Mouse (Mus musculus) left cerebral cortex, adult 8-10 months (tissue): ENCODE measurements around the gene Errfi1. TPM values are rescaled to one million over a fixed set of nuclear protein-coding genes. Genes with fewer than 3 reads are reported as not detected.
A peak's percentile ranks its signal among the peaks of the same experiment; 100 is the strongest.
"Not testable (repeated sequence)": the region's sequence is repeated elsewhere in the genome, so short reads cannot be mapped to it uniquely, and the experiment has no call there.

Source experiments
- DNase-seq, 2 experiments: peaks; one replicate each; pipeline ENCODE4 v3.0.0; 2022; ENCODE audit warnings: low spot score in 2 of 2
- total RNA-seq, 4 experiments: library from RNA; stranded (reverse); gene quantifications; 2 replicates each; pipeline ENCODE4 v1.2.4; 2022

The Errfi1 gene
- total RNA-seq, 4 experiments from 2014 or later: 25.4 to 28.1 (median 26.1) TPM

DNA sequence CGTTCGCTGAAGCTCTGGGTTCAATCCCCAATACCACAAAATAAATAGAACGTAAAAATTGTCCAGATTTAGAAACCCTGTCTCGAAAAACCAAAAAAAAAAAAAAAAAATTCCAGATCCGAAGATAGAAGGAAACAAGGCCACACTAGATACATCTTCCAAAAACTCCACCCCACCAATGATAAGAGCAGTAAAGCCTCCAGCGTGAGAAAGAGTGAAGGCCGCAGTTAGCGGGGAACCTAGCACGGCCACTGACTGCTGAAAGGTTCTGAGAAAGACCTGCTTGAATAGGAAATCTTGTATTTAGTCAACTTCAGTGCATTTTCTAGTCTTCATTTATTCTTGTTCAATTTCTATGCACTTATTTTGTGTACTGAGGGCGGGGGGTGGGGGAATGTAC, 21.7 kb downstream of the Errfi1 start:
- DNase-seq: no peak

DNA sequence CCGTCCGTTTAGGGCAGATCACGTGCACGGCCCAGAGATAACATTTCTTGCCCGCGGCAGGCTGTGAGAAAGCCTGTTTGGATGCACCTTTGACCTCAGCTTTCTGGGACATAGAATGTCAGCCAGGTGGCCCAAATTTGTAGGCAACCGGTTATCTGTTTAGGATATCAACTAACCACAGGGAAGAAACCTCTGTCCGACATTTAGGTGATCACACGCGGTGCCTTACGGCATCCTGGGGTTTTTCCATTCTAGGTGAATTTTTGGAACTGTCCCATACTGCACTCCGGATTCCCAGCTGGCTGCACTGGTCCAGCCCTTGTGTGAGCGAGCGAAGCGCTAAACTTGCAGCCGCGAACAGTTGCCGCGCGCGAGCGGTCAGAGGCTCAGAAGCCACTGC, 25.9 kb downstream of the Errfi1 start:
- DNase-seq: no peak

DNA sequence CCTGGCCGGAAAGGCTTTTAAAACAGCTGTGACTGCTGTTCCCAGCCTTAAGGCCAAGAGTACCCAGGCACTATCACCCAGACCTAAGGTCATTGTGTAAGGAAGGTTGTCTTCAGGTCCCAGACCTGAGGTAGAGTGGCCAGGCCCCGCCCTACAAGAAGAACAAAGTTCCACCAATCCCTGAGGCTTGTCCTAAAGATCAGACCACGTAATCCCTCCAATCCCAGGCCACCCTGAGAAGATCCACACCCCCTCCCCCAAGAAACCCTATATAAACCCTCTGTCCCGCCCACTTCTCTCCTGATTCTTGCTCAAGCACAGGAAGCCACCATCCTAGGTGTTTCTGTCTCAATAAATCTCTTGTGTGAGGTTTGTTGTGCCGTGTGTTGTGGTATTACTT, 26.6 kb downstream of the Errfi1 start:
- DNase-seq: no peak

DNA sequence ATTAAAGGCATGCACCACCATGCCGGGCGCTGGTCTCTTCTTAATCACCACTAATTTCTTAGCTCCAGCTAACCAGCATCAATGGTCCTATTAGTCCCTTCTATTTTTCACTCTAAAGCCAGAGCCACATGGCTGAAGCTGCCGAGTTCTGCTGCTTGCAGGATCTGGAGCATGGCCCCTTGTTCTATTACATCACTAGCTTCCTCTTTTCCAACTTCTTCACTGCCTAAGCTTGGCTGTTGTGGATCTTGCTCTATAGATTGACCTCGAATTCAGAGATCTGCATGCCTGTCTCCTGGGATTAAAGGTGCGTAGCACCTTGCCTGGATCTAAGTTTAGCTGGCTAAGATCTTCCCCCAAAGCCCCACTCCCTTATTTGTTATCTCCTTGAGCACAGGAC, 28.9 kb downstream of the Errfi1 start:
- no peak for DNase-seq

DNA sequence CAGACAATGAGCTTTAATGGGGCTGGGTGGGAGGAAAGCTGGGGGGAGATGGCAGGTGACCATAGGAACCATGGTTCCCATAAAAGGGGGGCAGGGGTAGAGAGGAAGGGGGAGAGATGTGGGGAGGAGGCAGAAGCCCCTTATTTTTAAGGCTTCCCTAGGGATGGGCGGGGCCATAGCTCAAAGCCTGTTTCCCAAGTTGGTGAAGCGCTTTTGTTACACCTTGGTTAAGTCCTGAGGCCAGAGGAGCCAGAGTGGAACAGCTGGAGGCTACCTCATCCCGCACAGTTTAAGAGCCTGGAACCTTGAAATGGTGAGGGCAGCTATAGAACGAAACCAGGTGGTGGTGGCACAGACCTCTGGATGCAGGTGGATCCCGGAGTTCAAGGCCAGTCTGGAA, 34.2 kb downstream of the Errfi1 start:
- DNase-seq: no peak

DNA sequence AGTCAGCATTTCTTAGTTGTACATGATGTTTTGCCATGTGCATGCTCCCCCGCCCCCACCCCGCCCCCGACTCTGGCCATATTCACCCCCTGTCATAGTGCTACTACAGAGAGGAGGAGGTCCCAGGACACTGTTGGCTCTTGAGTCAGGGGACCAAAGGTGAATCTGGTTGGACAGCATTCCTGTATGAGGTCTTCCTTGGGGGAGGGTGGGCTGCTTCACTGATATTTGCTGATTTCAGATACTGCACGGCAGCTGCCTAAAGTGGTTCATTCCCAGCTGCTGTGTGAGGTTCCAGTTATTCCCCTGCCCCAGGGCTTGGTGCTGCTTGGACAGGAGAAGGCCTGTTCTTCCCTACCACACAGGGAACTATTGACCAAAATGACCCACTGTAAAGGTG, 34.8 kb downstream of the Errfi1 start:
- DNase-seq: no peak

DNA sequence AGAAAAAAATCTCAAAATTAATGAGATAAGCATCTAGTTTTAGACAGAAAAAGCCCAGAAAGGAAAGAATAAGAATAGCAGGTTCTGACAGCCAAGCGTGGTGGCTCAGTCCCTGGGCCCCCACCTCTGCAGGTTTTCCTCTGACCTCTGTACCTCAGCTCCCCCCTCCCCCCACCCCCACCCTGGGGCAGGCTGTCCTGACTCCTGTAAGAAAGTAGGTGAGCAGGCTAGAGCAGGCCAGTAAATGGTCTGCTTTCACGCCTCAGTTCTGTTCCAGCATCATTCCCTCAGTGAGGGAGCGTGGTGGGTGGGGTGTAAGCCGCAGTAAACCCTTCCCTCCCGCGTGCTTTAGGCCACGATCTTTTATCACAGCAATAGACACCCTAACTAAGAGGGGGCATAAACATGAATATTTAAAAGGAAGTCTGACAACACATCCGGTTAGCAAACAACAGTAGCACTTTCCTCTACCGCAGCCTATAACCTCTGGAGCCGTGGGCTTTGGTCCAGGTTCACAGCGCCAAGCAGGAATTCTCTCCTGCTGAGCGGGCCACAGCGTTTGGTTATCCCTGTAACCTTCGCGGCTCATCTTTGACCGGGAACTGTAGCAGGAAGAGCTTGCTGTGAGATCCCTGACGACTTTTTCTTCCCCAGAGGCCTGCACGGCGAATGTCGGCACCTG, 35.7 kb downstream of the Errfi1 start:
- DNase-seq: no peak

DNA sequence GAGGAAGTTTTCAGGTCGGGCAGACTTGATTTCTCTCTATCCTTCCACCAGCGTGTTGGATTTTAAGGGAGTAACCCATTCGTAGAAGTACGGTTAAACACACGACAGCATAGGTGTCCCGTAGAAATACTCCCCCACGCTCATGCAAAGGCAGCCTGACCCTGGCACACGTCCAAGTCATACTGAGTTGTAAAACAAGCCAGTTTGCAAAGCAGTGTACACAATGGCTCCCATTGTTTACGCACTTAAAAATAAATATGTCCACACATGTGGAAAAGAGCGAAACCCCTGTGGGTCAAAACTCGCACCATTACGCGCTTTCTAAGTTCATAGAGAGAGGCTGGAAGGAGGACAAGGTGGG, 36.2 kb downstream of the Errfi1 start:
- DNase-seq: no peak

DNA sequence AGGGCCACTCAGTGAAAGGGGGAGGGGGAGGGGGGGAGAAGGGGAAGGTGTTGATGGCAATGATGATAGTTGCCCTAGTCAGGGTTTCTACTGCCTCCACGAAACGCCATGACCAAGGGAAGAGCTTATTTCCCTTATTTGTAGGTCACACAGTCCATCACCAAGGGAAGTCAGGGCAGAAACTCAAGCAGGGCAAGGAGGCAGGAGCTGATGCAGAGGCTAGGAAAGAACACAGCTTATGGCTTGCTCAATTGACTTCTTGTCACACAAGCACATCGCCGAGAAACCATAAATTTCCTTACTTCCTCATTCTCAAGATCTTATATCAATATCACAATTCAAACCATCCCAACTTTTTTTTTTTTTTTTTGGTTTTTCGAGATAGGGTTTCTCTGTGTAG, 37.6 kb downstream of the Errfi1 start:
- no peak for DNase-seq

DNA sequence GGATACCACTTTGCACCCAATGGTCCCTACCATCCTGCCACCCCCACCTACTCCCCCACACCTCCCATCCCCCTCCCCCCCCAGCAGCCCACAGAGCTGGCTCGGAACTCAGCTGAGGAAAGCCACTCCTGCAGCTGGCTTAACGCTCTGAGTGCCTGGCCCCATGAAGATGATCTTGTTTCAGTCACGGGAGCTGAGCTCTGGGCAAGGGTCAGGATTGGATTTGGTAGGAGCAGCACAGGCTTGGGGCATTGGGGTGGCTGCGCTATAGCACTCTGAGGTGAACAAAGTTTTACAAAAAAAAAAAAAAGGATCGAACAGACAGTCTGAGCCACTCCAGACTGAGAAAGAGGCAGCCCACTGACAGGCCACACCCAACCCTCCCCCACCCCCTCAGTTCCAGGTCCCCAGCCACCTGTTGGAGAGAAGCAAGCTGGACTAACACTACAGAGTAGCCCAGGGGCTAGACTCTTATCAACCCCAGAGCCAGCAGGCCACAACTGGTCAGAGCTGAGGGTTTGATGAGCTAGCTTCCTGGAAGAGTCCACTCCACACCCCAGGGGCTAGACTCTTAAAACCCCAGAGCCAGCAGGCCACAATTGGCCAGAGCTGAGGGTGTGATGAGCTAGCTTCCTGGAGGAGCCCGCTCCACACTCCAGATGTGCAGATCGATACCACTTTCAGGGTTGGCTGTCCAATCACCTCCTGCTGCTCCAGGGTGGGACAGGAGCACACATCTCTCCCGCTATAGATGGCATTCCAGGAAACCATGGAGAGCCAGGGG, 41.2 kb downstream of the Errfi1 start:
- no peak for DNase-seq

DNA sequence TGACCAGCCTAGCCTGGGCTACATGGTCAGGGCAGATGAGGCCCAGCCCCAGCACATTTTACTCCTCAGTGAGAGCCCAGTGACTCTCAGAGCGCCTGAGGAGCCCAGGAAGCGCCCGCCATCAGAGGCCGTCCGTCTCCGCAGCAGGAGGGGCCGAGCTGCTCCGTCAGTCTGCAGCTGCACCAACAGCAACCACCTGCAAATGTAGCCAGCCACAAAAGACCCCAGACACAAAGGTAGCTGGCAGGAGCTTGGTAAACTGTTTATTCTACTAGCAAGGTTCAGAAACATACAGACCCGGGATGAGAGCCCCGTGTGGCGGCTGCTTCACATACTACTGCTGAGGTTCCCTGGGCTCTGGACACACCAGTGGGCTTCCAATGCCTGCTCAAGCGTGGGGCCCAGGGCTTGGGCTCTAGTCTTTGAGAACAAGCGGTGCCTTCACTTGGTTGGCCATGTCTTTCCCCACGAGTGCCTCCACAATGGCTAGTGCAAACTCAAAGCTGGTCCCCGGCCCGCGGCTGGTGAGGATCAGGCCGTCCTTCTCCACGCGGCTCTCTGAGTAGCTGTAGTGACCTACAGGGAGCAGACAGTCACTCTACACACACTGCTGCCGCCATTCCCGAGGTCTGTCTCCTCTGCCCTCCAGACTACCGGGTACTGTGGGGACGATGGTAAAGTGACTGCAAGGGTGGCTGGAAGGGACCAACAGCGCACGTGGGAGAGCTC, 43.3 kb downstream of the Errfi1 start:
- DNase-seq: no peak

DNA sequence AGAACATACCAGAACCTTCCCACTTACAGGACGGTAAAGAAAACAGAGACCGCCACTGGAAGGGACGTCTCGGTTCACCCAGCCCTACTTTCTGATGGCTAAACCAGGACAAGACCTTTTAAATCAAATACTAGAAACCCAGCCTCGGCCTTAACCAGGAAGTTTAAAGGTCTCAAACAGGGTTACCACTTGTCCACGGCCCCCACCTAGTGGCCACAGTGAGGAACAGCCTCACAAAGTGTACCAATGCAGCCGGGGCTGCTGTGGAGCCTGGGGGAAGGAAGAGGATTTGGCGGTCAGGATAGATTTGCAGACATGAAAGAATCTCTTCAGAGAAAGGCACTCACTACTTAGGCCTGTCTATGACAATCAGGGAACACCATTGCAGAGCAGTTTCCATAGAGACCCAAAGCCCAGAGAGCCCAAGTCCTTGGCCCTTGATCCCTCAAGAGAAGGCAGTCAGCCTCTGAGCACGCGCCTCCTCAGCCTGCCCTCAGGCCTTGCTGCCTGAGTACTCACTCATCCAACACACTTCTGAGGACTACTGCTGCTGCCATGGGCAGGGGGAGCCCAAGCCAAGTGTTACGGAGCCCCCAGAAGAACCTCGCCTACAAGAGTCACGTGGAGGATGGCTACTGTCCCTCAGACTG, 45.1 kb downstream of the Errfi1 start:
- no peak for DNase-seq

DNA sequence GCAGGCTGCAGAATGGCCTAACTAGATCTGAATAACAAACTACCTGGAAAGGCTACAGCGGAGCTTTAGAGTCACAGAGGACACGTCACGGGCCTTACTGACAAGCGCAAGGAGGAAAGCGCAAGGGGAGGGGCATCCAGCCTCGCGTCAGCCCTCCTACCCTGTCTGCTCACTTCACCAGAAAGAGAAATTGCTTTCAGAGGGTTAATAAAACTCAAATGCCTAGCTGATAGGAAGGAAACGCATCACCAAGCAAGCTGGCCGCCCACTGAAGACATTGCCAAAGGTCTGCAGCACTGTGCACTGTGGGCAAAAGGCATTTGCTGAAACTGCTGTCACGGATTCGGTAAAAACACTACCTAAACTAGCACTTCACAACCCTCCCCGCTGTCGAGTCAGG, 46.8 kb downstream of the Errfi1 start:
- DNase-seq: no peak

DNA sequence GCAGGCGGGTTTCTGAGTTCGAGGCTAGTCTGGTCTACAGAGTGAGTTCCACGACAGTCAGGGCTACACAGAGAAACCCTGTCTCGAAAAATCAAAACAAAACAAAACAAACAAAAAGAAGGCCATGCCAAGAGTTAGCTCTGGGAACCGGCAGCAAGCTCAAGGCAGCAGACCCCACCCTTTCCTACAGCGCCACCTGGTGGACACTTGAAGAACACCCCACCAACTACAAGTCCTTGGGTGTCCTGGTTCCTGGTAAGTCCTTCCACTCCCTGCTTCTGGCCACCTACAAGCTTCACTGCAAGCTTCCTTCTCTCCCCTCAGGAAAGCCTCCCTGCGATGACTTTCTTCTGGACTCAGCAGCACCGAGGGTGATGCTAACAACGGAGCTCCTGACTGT, 47.9 kb downstream of the Errfi1 start:
- DNase-seq: peak; percentile 41 to 62

DNA sequence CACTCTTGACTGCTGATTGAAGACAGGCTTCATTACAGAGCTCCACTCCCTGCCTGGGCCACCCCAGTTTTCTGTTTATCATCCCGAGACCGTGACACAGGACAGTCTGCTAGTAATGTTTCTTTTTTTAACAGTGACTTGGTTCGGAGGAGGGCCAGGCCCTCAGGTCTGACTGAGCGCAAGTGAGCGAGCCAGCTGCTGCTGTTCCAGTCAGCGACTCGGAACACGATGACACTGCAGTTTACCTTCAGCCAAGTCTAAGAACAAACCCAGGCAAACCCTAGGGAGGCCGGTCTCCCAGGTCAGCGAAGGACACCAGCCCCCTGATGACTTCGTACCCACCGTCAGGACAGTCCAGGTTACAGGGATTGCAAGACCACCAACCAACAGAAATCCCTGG, 48.3 kb downstream of the Errfi1 start:
- no peak for DNase-seq

DNA sequence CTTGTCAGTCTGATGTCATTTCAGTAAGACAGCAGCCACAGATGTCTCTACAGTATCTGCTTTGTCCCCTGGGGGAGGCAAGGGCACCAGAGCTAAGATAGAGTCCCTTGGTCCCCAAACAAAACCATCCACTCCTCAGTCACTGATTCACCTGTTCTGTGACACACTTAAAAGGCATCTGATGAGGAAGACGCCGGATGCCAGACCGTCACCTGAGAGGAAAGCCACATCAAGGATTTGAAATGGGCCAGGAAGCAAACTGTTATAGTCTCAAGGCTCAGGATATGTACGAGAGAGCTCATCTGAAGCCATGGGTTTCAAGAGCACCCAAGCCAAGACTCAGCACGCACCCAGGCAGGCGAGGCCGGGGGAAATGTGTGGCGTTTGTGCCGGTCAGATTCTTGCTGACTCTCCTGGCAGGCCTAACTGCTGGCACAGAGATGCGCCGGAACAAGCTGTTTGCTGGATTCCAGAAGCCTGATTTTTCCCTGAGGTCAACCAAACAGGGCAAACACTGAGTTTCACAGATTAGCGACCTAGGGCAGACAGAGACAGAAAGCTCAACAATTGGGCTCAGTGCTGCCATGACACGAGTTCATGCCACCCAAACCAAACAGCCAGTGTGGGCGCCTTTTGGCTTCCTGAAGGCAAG, 49.5 kb downstream of the Errfi1 start:
- DNase-seq: no peak

DNA sequence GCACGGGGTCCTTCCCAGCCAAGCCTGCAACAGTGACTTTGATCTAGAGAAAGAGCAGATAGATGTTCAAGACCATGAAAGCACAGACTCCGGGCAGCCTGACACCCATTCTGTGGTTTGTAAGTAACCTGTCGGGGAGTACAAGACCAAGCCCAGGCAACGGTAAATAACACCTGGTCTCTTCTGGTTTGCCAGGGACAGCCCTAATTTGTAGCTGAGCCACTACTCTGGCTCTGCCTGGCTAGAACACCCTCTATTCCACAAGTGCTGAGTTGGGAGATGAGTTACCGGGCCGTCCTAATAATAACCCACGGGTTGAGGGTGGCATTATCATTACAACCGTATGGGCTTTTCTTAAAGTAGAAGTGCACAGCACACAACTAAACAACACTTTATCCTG, 53.4 kb downstream of the Errfi1 start:
- DNase-seq: no peak

DNA sequence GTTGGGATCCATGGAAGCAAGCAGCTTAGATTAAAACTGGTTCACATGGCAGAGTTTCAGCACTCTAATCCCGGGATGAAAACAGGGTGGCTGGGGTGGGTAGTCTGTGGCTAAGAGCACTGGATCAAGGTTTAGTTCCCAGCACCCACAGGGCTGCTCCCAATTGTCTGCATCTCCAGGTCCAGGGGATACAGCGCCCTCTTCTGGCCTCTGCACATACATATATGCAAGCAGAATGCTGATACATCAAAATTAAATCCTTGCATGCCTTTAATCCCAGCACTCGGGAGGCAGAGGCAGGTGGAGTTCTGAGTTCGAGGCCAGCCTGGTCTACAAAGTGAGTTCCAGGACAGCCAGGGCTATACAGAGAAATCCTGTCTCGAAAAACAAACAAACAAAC, 54.8 kb downstream of the Errfi1 start:
- not testable (repeated sequence) for DNase-seq

DNA sequence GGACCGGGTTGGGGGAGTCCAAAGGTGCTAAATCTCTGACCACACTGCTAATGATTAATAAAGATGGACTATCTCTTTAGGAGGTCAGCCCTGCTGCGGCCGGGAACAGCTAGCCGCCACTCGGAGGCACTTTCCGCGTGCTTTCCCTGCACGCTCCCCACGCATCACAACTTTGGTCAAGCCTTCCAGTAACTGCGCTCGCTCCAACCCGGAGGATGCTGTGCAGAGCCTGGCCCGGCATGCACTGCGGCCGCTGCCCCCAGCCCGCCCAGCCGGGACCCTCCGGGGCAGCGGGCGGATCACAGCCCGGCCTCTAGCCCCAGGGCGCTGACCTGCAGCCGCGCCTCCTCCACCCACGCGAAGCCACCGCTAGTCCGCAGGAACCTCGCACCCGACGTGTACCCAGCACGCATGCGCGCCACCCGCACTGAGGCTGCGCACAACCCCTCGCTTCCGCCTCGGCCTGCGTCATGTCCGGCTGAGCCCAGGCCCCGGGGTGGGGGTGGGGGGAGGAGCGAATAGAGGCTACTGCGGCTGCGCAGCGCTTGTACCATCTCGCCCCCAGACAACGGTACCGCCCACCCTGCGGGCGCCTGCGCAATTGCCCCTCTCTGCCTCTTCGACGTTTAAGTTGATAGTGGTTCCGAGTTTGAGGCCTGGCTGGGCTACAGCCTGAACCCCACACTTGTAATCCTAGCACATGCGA, 55.9 kb downstream of the Errfi1 start:
- peak; percentile 90 to 97 for DNase-seq

DNA sequence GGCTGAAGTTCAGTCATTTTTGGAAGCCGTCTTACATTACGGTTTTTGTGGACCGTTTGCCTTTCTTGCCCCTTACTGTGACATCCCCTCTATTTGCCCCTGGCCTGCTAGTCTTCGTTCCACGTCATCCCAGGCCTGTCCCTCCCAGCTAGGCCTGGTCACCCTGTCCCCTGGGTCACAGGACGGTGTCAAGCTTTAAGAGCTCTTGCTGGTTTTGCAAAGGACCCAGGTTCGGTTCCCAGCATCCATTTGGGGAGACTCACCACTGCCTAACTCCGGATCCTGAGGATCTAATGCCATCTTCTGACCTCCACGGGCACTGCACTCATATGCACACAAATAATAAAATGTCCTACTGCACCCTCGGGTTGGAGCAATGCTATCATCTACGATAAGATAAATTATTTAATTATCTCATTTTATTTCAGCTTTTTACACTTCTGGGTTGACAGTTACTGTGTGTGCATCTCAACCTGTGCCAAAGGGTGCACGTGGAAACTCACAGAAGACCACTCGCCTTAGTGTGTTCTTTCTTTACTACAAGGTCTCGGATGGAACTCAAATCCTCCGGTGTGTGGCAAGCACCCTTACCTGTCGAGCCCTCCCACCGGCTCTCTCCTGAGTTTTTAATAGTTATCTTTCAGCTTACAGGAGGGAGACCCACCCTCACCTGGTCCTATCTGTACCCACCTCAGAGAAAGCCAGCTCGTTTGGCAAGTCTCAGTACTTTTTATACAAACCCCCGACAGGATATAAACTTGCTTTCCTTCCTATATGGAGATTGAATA, 56.6 kb downstream of the Errfi1 start:
- DNase-seq: no peak
